Mouse (Mus musculus) layer of hippocampus, postnatal 14 days (tissue): ENCODE data around the gene Fbxw8. TPM values are rescaled to one million over a fixed set of nuclear protein-coding genes. Genes with fewer than 3 reads are reported as not detected.

Experiments
- DNase-seq, 2 experiments: peaks; one replicate each; pipeline ENCODE4 v3.0.0; 2021 to 2022; ENCODE audit warnings: low spot score in 2 of 2, mixed read lengths in 1 of 2
- total RNA-seq, 2 experiments: library from RNA; stranded (reverse); gene quantifications; 2 replicates each; pipeline ENCODE4 v1.2.3; 2021

The Fbxw8 gene
- total RNA-seq, 2 experiments from 2014 or later, result 40.4 to 41.7 TPM

DNA sequence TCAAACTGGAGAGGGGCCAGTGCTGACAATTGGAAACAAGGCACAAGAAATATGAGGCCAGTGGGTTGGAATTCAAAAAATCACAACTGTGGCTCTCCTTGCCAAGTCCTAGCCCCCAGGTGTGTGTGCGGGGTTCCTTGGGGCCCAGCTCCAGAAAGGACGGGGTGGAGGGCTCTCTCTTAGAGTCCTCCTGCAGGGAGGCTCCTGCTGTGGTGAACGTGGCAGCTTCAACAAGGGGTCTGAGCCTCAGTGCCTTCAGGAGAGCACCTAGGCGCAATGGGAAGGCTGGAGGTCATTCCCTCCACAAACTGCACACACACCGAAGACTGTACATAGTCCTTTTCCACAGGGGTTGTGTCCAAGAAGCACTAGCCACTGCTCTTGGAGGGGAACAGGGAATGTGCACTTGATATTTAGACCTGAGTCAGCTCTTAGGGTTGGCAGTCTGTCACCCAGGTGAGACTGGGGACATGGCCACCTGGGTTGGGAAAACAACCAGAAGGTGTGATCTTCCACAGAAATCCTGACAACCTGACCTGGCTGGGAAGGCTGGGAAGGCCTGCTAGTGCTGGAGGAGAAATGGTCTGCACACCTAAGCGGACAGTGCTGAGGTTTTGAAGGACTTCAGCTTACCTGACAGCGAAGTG lies 46.3 kb downstream of the Fbxw8 start:
- no peak for DNase-seq

DNA sequence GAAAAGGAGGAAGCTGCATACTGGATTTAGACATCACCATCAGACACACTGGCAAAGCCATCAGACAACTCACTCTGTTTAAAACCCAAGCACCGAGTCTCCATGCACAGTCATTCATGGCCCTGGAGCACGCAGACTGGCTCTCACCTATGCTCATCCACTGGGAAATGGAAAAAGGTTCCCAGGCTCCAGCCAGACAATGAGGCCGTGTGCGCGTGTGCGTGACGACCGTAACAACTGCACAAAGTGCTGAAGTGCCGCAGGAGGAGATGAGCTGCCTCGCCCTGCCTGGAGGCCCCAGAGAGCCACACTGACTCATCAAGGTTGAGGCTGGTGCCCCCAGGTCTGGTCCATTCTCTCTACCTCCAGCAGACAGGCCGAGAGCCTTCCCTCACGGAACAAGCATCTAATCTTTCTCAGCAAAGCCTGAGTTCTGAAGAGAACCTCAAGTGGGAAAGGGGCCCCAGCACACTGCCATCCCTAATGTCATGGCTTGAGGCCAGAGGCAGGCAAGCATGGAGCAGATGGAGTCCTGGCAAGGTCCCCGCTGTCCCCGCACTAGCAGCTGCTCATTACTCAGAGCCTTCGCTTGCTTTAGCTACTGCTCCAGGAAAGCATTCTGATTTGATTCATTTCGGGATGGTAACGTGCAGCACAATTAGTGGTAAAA lies 47.0 kb downstream of the Fbxw8 start:
- DNase-seq, result peak; percentile 70 to 87

DNA sequence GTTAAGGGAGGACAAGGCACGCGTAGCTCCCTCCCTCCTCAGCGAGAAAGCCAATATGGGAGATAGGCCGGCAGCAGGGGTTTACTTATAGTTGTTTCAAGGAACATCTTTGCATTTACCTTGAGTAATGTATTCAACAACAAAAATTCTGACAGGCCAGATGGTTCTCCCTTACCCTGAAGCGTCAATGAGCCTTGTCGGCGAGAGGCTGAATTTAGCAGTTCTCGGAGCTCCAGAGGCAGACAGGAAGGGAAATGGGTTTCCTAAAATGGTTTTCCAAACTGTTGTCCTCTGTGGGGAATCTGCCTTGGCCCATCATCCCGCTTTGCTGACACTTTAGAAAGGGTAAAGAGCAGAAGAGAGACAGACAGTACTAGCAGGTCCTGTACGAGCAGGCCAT lies 48.6 kb downstream of the Fbxw8 start:
- DNase-seq, result no peak

DNA sequence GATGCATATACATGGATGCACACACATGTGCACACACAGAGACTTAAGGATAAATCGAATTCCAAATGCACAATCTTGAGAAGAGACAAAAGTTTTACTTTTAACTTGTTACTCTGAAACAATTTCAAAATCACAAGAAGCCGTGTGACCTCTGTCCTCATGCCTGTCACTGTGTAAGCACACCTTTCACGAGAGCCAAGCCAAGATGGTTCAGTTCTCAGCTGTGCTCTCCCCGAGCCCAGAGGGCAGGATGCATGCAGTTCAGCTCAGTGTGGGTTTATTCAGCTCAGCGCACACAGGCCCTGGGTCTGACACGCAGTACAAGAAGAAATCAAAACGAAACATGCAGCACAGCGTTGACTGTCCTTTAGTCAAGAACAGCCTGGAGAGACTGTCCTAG lies 49.7 kb downstream of the Fbxw8 start:
- no peak for DNase-seq

DNA sequence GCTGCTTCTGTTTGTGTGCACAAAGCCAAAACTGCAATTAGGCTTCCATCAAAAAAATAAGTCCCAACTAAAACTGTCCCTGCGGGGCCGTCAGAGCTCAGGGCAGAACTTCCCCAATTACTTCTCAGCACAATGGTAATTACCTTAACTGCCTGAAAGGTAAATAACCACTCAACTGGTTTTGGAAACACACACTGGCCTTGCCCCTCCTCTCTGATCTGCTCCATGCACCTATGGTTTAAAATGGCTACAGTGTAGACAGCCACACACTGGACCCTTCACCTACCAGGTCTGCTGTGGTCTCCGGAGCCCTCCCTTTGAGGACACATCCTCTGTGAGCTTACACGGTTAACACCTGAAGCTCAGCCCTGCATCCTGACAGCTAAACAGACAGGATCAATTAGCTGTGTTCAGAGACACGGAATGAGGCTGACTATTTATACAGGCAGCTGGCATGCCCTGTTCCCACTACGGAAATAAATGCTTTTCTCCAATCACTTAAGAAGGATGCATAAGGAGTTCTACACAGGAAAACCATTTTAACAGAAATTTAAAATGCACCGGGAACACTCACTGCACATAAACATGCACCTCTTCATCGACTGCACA lies 55.3 kb downstream of the Fbxw8 start:
- no peak for DNase-seq

DNA sequence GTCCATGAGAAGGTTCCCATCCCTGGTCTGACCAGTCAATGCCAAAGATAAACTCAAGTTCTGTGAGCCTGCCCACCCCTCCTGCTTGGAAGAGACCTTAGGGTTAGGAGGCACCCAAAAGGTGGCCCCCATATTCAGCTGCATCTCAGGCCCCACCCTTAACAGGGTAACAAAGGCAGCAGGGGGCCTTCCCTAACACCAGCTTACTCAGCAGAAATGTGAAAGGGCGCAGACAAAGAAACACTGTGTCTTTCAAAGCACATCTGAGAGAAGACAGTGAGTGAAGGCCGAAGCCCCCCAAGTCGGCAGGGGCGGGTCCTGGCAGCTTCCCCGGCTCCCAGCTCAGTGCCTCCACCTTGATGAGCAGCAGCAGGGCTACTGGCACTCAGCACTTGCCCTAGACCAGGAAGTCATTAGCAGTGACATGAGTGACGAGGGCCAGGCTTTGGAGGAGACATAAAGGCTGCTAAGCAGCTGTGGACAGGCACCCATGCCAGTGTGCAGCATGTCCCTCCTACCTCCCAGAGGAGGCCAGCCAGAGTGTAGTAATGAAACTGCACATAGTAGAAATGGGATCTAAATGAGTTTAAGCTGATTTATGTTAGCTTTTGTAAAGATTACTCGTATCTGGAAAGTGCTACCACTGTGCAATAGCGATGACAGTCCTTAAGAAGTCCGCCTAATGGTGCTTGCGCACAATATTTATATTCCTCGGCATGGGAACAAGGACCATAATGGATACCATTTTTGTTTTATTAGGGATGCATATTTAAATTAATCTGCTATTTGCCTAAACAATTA lies 56.0 kb downstream of the Fbxw8 start:
- no peak for DNase-seq

DNA sequence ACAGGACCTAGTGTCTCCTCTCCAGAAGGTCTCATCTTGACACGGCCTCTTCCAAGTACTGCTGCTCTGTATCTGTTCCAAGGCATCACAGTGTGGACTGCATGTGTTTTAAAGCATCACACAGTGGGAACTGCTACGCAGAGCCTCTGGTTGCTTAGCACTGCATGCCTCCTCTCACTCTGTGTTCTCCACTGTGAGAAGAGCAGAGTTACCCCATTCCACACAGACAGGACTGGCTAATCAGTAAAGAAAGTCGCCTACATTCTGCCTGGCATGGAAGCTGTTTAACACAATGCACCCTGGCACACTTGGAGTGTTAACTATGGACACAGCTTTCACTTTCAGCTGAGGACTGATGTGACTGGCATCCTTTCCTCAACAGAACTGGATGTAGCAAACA lies 58.9 kb downstream of the Fbxw8 start:
- no peak for DNase-seq

DNA sequence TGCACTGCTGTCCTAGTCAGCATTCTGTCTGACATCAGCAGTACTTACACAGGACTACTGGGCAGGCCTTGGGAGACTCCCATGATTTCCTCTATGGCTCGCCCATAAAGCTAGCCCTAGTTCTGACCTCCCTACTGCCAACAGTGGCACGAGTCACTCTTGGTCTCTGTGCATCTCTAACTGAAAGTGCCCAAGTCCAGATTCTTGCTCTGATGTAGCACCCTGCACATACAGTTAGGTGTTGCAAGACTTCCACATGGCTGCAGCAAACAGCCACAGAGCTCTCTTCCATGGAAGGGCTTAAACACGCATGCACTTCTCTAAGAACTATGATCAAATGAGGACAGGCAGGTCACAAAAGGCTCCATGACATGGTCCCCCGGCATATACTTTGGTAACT lies 59.4 kb downstream of the Fbxw8 start:
- DNase-seq, result no peak

DNA sequence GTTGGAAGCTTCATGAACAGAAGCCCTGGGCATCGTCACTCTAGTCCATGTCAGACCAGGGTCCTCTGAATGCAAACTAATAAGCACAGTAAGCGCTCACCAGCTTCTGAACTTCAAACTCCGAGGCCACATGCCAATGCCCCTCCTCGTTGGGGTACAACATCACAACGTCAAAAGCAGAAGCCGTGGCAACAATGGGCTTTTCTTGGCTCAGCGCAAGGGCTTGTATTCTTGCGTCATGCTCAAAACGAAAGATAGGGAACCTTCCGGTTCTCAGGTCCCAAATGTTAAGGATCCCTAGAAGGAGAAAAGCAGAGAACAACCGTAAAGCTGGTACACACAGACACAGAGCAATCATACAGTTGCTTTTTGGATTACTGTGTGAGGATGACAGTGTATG lies 59.8 kb downstream of the Fbxw8 start:
- DNase-seq, result no peak

DNA sequence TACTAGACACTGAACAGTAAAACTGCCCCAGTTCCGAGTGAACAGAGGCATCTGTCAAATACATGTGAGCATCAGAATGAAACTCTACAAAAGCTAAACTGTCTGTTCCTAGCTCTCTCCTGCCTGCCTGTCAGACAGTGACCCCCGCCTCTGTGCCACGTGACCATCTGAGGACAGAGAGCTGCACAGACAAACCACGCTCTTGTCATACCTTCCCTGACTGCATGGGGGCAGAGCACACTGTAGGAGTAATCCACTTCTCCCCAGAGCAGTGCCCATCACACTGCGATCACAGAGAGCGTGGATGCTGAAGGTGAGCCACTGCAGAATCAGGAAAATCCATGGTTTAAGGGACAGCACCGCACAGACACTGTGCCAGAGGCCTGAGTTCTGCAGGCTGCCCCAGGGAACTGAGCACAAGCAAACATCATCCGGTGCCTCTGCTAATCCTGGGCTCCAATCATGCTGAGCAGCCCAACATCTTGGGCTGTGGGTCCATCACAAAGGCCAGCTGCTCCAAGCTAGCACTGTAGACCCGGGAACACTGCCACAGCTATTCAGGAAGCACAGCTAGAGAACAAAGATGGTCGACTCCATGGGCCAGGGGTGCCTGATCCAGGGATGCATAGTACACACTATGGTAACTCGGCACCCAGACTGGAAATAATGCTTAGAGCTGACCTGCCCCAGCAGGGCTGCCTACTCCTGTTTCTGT lies 61.8 kb downstream of the Fbxw8 start:
- no peak for DNase-seq

DNA sequence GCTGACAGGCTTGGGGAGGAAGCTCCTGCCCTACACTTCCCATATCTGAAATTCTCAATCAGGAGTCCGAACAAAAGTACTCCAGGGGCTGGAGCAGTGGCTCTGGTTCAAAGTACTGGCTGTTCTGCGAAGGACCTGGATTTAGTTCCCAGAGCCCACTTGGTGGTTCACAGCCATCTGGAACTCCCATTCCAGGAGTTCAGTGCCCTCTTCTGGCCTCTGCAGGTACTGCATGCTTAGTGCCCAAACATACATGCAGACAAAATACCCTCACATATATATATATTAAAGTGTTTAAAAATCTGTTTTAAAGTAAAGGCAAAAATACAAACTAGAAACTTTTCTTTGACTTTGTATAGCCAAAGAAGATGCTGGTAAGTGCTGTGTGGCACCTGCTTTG lies 64.4 kb downstream of the Fbxw8 start:
- DNase-seq, result no peak

DNA sequence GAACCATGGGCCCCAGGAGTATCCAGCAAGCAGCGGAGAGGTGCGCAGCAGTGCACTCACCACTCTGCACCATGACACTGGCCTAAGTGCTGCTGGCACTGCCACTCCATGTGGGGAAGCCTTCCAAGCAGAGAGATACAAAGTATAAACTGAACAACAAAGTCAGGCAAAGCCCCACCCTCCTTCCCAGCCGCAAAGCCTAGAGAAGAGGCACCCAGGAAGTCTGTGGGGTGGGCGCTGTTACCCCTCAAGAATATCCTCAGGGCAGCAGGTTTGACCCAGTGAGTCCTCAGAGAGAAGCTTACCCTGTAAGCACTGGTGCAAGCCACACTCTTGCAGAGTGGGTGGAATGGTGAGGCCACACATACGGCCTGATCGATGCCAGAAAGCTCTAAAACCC lies 65.2 kb downstream of the Fbxw8 start:
- DNase-seq, result no peak

DNA sequence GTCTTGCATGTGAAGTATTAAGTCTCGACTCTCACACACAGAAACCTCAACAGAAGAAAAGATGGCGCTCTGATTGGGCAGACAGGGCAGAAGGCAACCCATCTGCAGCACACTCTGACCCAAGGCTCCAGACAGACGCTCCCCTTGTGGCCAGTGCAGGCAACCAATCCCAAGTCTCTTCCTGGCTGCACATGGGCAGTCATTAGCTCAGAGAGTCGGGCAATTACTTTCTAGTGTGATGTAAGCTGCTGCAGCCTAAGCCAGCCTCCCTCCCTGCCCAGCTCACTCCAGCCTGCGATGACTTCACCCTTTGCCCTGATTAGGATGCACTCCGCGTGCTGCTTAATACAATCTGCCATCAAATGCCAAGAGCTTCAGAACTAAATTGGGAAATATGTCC lies 66.2 kb downstream of the Fbxw8 start:
- peak in 1 of 2 experiments; percentile 68 for DNase-seq

DNA sequence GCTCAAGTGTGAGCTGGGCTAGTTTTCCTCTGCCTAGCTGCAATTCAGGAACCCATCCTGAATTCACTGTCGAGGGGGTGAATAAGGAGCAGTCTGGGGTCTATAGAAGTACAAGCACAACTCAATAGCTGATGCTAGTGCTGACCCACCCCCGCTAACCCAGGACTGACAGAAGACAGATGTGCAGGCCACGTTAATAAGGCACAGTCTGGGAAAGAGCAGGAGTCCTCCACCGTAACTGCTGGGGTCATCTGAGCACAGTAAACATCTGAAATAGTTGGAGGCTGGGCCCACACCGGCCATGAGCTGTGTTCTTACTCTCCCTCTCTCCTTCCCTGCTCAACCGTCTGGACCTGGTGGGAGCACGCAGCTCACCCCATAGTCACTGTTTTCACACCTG lies 68.3 kb downstream of the Fbxw8 start:
- DNase-seq, result no peak

DNA sequence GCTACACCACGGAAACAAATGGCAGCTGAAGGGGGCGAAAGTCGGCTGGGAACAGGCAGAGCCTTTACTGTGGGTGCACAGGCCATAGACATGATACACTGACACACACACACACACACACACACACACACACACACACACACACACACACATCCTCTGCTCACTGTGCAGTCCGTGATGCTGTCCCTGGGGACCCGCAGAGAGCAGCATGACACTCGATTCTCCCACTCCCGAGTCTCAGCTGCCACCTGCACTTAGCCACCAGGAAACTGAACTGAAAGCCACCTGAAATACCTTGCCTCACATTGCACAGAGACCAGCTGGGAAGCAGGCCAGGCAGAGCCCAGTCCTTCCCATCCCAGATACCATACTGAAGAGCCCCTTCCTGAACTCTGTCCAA lies 70.0 kb downstream of the Fbxw8 start:
- DNase-seq, result no peak

DNA sequence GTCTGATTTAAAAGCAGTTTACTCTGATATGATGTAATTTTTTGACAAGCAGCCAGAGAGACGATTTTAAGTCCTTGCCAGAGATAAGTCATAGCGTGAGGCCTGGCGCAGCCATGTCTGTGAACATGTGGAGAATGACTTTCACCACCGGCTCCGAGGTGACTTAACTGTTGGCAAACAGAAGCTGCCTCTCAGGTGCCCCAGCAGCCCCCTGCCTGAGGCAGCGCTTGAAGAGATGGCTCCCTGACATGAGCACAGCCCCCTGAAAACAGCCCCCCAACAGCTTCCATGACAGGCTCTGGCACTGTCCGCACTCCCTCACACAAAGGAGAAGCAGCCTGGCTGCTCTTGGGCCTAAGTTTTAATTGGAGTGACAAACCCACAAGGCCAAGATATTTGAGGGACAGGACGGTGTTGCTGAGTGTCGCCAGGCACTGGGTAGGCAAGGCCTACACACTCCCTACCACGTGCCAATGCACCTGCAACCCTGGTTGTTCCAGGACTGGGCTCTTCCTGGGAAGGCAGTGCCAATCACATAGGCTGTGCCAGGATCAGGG lies 71.0 kb downstream of the Fbxw8 start:
- no peak for DNase-seq

DNA sequence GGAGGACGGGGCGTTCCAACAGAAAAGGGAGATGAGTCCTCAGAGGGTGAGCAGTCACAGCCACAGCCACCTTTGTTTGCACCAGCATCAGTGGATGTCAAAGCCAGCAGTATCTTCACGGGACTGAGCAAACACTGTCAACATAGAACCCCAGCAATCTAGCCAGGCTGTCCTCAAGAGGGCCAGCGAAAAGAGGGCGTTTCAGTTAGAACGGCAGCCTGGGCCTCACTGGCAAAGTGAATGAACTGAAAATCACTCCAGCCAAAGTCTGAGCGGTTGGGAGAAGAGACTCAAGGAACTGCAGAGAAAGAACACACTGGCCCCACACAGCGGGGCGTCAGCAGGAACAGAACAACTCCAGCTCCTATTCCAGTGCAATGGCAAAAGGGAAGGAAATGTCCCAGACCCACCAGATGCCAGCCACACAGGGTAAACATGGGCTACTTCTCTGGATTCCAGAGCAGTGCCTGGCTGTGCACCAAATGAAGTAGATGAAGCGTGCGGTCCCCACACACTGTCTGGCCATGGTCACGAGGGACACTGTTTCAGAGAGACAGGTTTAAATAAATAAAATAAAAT lies 72.1 kb downstream of the Fbxw8 start:
- DNase-seq, result peak in 1 of 2 experiments; percentile 69

DNA sequence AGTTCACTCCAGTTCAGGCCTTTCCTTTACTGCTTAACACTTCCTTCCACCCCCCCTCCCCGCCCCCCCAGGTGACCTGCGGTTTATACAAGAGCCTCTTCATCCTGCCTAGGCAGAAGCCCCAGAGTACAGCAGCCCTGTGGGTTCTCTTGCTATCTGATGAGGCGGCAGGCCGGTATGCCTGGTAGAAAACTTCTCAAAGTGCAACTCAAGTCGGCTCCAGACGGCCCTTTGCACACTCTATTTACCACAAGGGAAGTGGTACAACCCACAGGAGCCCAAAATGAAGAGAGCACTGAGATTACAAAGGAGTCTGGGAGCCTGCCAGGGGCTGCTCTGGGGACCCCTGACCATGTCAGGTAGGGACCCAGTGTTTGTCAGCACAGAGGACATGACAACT lies 73.3 kb downstream of the Fbxw8 start:
- no peak for DNase-seq

DNA sequence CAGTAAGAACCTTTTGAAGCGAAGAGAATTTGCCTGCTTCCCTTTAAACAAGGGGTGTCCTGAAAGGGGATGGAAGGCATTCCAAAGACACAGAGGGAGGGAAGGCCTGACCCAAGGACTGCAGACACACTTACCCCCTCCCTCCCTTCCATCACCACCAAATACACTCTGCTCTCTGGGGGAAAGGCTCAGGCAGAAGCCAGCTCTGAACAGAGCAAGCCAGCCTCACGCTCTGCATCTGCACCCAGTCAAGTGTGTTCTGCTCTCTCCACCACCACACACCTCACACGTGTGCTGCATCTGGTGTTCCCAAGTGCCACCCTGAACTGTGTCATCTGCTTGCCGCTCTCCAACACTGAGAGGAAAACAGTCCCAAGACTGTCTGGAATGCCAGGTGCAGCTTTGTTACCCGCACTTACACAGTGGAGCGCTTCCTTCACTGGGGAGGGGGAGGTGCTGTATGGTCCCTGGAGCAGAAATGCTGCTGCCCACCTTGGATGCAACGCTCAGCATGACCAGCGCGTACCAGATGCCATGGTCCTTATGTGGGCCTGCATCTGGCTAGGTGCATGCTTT lies 73.8 kb downstream of the Fbxw8 start:
- DNase-seq, result no peak

DNA sequence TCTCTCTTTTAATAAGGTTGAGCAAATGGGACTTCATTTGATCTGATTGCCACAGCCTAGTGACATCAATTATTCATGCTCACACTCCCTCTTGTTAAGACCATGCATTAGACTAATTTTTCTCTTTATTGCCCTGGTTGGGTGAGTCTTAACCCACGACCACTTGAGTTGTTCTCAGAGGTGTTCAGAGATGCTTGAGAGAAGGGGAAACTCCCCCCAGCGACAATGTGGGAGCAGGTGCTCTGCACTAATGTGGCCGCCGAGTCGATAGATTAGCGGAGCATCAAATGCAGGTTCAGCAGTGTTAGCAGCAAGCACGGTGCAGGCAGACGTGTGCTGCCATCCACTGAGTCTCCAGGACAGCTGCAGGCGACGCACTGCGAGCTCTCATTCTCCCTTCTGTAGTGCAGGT lies 75.4 kb downstream of the Fbxw8 start:
- DNase-seq, result no peak
